Mouse (Mus musculus): Measurements from ENCODE around the gene Plcl1. TPM values are rescaled to one million over a fixed set of nuclear protein-coding genes. Genes with fewer than 3 reads are reported as not detected.

Plcl1 gene
- polyA plus RNA-seq, 1 experiment, result 0.89 TPM

DNA sequence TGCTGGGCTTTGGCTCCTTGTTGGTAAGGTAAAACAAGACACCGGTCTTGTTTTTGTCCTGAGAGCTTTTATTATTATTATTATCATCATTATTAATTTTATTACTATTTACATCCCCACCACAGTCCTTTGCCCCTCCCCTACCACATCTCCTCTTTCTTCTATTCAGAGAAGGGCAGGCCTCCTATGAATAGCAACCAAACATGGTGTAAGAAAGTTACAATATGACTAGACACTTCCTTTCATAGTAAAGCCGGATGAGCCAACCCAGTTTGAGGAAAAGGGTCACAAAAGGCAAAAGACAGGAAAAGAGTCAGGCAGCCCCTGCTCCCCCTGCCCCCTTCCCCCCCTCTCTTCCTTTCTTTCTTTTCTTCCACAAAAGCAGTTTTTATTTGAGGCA, 25.2 kb upstream of the Plcl1 start:
- Histone ChIP-seq H3K27me3 (ENCODE audit: control insufficient read depth, insufficient read depth, insufficient read length) (no peaks in the 10 kb centered on the region), H3K79me2 (ENCODE audit: control insufficient read depth, insufficient read depth) (no peaks in the 10 kb centered on the region), H3K79me3 (ENCODE audit: low read depth) (no peaks in the 10 kb centered on the region), H3ac (ENCODE audit: control insufficient read depth, insufficient read length, low read depth) (no peak overlapping the region), H3K4me3 (ENCODE audit: insufficient read depth, poor library complexity, severe bottlenecking) (no peak overlapping the region), H3K36me3 (ENCODE audit: control insufficient read depth, insufficient read depth) (no peaks in the 10 kb centered on the region)
- TF ChIP-seq FOSL1 (IDR thresholded peaks at IDR 0.05; ENCODE audit: insufficient read depth, low read length, poor library complexity, severe bottlenecking) (no peak), CEBPB (IDR thresholded peaks at IDR 0.05; ENCODE audit: low read depth) (no peak), MYOG (IDR thresholded peaks at IDR 0.05; ENCODE audit: control insufficient read depth, extremely low read depth, insufficient read length) (no peak), MYOD1 (IDR thresholded peaks at IDR 0.05; ENCODE audit: control insufficient read depth, insufficient read length, low read depth) (no peak), MAX (IDR thresholded peaks at IDR 0.05) (no peak), CTCF (IDR thresholded peaks at IDR 0.05; ENCODE audit: control insufficient read depth, insufficient read depth, insufficient read length) (no peak), USF1 (IDR thresholded peaks at IDR 0.05; ENCODE audit: low read depth) (no peak)

GRCm38 (mm10) chr1:55383114-55383773, 22.5 kb upstream of the Plcl1 start:
- Histone ChIP-seq H3K79me2 (ENCODE audit: control insufficient read depth, insufficient read depth) (no peaks in the 10 kb centered on the region), H3ac (ENCODE audit: control insufficient read depth, insufficient read length, low read depth) (no peak overlapping the region), H3K79me3 (ENCODE audit: low read depth) (no peaks in the 10 kb centered on the region), H3K27me3 (ENCODE audit: control insufficient read depth, insufficient read depth, insufficient read length) (no peaks in the 10 kb centered on the region), H3K36me3 (ENCODE audit: control insufficient read depth, insufficient read depth) (no peaks in the 10 kb centered on the region), H3K4me3 (ENCODE audit: insufficient read depth, poor library complexity, severe bottlenecking) (no peak overlapping the region)
- TF ChIP-seq CTCF (IDR thresholded peaks at IDR 0.05; ENCODE audit: control insufficient read depth, insufficient read depth, insufficient read length), result peak; percentile 76
- TF ChIP-seq CEBPB (IDR thresholded peaks at IDR 0.05; ENCODE audit: low read depth), result no peak

GRCm38 (mm10) chr1:55399891-55400290, 5.8 kb upstream of the Plcl1 start:
- TF ChIP-seq CEBPB (IDR thresholded peaks at IDR 0.05; ENCODE audit: low read depth) (no peak), MYOG (IDR thresholded peaks at IDR 0.05; ENCODE audit: control insufficient read depth, extremely low read depth, insufficient read length) (no peak), USF1 (IDR thresholded peaks at IDR 0.05; ENCODE audit: low read depth) (no peak), MYOD1 (IDR thresholded peaks at IDR 0.05; ENCODE audit: control insufficient read depth, insufficient read length, low read depth) (no peak), CTCF (IDR thresholded peaks at IDR 0.05; ENCODE audit: control insufficient read depth, insufficient read depth, insufficient read length) (no peak), FOSL1 (IDR thresholded peaks at IDR 0.05; ENCODE audit: insufficient read depth, low read length, poor library complexity, severe bottlenecking) (no peak), MAX (IDR thresholded peaks at IDR 0.05) (no peak)
- no peaks in the 10 kb centered on the region for H3K79me3 ChIP-seq (ENCODE audit: low read depth)
- H3K27me3 ChIP-seq (ENCODE audit: control insufficient read depth, insufficient read depth, insufficient read length), result no peaks in the 10 kb centered on the region
- H3K4me3 ChIP-seq (ENCODE audit: insufficient read depth, poor library complexity, severe bottlenecking), result no peak overlapping the region
- no peaks in the 10 kb centered on the region for H3K36me3 ChIP-seq (ENCODE audit: control insufficient read depth, insufficient read depth)
- H3ac ChIP-seq (ENCODE audit: control insufficient read depth, insufficient read length, low read depth), result no peak overlapping the region
- H3K79me2 ChIP-seq (ENCODE audit: control insufficient read depth, insufficient read depth), result no peaks in the 10 kb centered on the region

GRCm38 (mm10) chr1:55404439-55404838, 1.3 kb upstream of the Plcl1 start:
- TF ChIP-seq FOSL1 (IDR thresholded peaks at IDR 0.05; ENCODE audit: insufficient read depth, low read length, poor library complexity, severe bottlenecking) (no peak), CEBPB (IDR thresholded peaks at IDR 0.05; ENCODE audit: low read depth) (no peak), CTCF (IDR thresholded peaks at IDR 0.05; ENCODE audit: control insufficient read depth, insufficient read depth, insufficient read length) (no peak), MYOG (IDR thresholded peaks at IDR 0.05; ENCODE audit: control insufficient read depth, extremely low read depth, insufficient read length) (no peak), MAX (IDR thresholded peaks at IDR 0.05) (no peak)

GRCm38 (mm10) chr1:55406023-55406413, 297 bp downstream of the Plcl1 start:
- H3K4me3 ChIP-seq (ENCODE audit: insufficient read depth, poor library complexity, severe bottlenecking), result peak overlapping the region; percentile 56
- no peaks in the 10 kb centered on the region for H3K27me3 ChIP-seq (ENCODE audit: control insufficient read depth, insufficient read depth, insufficient read length)
- no peaks in the 10 kb centered on the region for H3K79me3 ChIP-seq (ENCODE audit: low read depth)
- no peaks in the 10 kb centered on the region for H3K79me2 ChIP-seq (ENCODE audit: control insufficient read depth, insufficient read depth)
- H3K36me3 ChIP-seq (ENCODE audit: control insufficient read depth, insufficient read depth), result no peaks in the 10 kb centered on the region
- TF ChIP-seq MAX (IDR thresholded peaks at IDR 0.05) (no peak), CEBPB (IDR thresholded peaks at IDR 0.05; ENCODE audit: low read depth) (no peak), MYOD1 (IDR thresholded peaks at IDR 0.05; ENCODE audit: control insufficient read depth, insufficient read length, low read depth) (no peak), CTCF (IDR thresholded peaks at IDR 0.05; ENCODE audit: control insufficient read depth, insufficient read depth, insufficient read length) (no peak), FOSL1 (IDR thresholded peaks at IDR 0.05; ENCODE audit: insufficient read depth, low read length, poor library complexity, severe bottlenecking) (no peak), MYOG (IDR thresholded peaks at IDR 0.05; ENCODE audit: control insufficient read depth, extremely low read depth, insufficient read length) (no peak), USF1 (IDR thresholded peaks at IDR 0.05; ENCODE audit: low read depth) (no peak)
- H3ac ChIP-seq (ENCODE audit: control insufficient read depth, insufficient read length, low read depth), result peak overlapping the region; percentile 64

More at GRCm38 (mm10) chr1:55404439-55404838, 1.3 kb upstream of the Plcl1 start:
- no peaks in the 10 kb centered on the region for H3K27me3 ChIP-seq (ENCODE audit: control insufficient read depth, insufficient read depth, insufficient read length)
- no peak overlapping the region for H3K4me3 ChIP-seq (ENCODE audit: insufficient read depth, poor library complexity, severe bottlenecking)
- no peaks in the 10 kb centered on the region for H3K79me3 ChIP-seq (ENCODE audit: low read depth)
- no peak overlapping the region for H3ac ChIP-seq (ENCODE audit: control insufficient read depth, insufficient read length, low read depth)
- H3K36me3 ChIP-seq (ENCODE audit: control insufficient read depth, insufficient read depth), result no peaks in the 10 kb centered on the region
- no peaks in the 10 kb centered on the region for H3K79me2 ChIP-seq (ENCODE audit: control insufficient read depth, insufficient read depth)
